Mouse (Mus musculus) MEL (cell line): ENCODE data around the gene Samd14. TPM values are rescaled to one million over a fixed set of nuclear protein-coding genes. Genes with fewer than 3 reads are reported as not detected.

Experiments used
- DNase-seq: peaks from one replicate; pipeline ENCODE4 v3.0.0; 2011; ENCODE audit warnings: low read depth, low spot score
- H3K27ac ChIP-seq: 2 replicates; pipeline ENCODE4 v1.5.1; 2012; ENCODE audit warnings: low read depth, mild to moderate bottlenecking, control low read depth, low read length, moderate library complexity; ENCODE audit not compliant: control insufficient read depth
- H3K27me3 ChIP-seq, 2 experiments: fragments of 150-350 bp in 1 of 2; sonication (generic) in 1 of 2; 2 replicates each; pipeline ENCODE4 v1.6.1; 2012; ENCODE audit warnings: low read length in 2 of 2, mild to moderate bottlenecking in 2 of 2, improper control_type of control experiment in 1 of 2, moderate library complexity in 1 of 2; ENCODE audit not compliant: insufficient read depth in 2 of 2, control insufficient read depth in 1 of 2
- H3K36me3 ChIP-seq, 2 experiments: 2 replicates each; pipeline ENCODE4 v1.6.1; 2012 to 2014; ENCODE audit warnings: low read length in 2 of 2, improper control_type of control experiment in 1 of 2, inconsistent platforms in 1 of 2, mild to moderate bottlenecking in 1 of 2; ENCODE audit not compliant: insufficient read depth in 2 of 2, control insufficient read depth in 1 of 2
- H3K4me1 ChIP-seq, 2 experiments: fragments of 150-350 bp in 1 of 2; sonication (generic) in 1 of 2; 2 replicates each; pipeline ENCODE4 v1.6.1; 2012; ENCODE audit warnings: low read length in 2 of 2, improper control_type of control experiment in 1 of 2, mild to moderate bottlenecking in 1 of 2; ENCODE audit not compliant: insufficient read depth in 2 of 2, control insufficient read depth in 1 of 2
- H3K4me3 ChIP-seq, 2 experiments: fragments of 150-350 bp in 1 of 2; sonication (generic) in 1 of 2; 2 replicates each; pipeline ENCODE4 v1.5.1; 2012; ENCODE audit warnings: low read depth in 2 of 2, low read length in 2 of 2, mild to moderate bottlenecking in 2 of 2, moderate library complexity in 2 of 2, control low read depth in 1 of 2, improper control_type of control experiment in 1 of 2; ENCODE audit not compliant: control insufficient read depth in 1 of 2, insufficient read depth in 1 of 2
- H3K79me2 ChIP-seq: 2 replicates; pipeline ENCODE4 v1.6.1; 2012; ENCODE audit warnings: mild to moderate bottlenecking, low read length, moderate library complexity; ENCODE audit not compliant: control insufficient read depth, poor library complexity, insufficient read depth
- H3K9ac ChIP-seq: 2 replicates; pipeline ENCODE4 v1.6.1; 2012; ENCODE audit warnings: low read depth, mild to moderate bottlenecking, control low read depth, low read length, moderate library complexity; ENCODE audit not compliant: control insufficient read depth, poor library complexity, severe bottlenecking
- H3K9me3 ChIP-seq: fragments of 150-350 bp; sonication (generic); replicated peaks from 2 replicates; pipeline ENCODE4 v1.6.1; 2012; ENCODE audit warnings: mild to moderate bottlenecking, low read length, improper control_type of control experiment, moderate library complexity; ENCODE audit not compliant: insufficient read depth
- GABPA ChIP-seq: IDR thresholded peaks from 2 replicates; pipeline ENCODE4 v1.6.1; 2012; ENCODE audit warnings: low read depth, mild to moderate bottlenecking, inconsistent platforms, low read length, improper control_type of control experiment, moderate library complexity
- KAT2A ChIP-seq: conservative IDR thresholded peaks from 2 replicates; pipeline ENCODE4 v1.6.1; 2012; ENCODE audit warnings: low read depth, low read length, improper control_type of control experiment, inconsistent platforms
- MYB ChIP-seq: IDR thresholded peaks from 2 replicates; pipeline ENCODE4 v1.6.1; 2011; ENCODE audit warnings: mild to moderate bottlenecking, low read depth, low read length, improper control_type of control experiment
- RAD21 ChIP-seq: IDR thresholded peaks from 2 replicates; pipeline ENCODE4 v1.6.1; 2011; ENCODE audit warnings: mild to moderate bottlenecking, low read depth, low read length, improper control_type of control experiment
- SIN3A ChIP-seq: IDR thresholded peaks from 2 replicates; pipeline ENCODE4 v1.6.1; 2012; ENCODE audit warnings: low read length, improper control_type of control experiment, inconsistent platforms
- TAL1 ChIP-seq: IDR thresholded peaks from 2 replicates; pipeline ENCODE4 v1.6.1; 2012; ENCODE audit warnings: mild to moderate bottlenecking, inconsistent platforms, low read length, moderate library complexity, mixed read lengths
- TCF12 ChIP-seq: IDR thresholded peaks from 2 replicates; pipeline ENCODE4 v1.6.1; 2014; ENCODE audit warnings: low read depth, mild to moderate bottlenecking, inconsistent platforms, low read length, improper control_type of control experiment, moderate library complexity
- USF2 ChIP-seq, 2 experiments: IDR thresholded peaks; 2 replicates each; pipeline ENCODE4 v1.6.1; 2011 to 2012; ENCODE audit warnings: improper control_type of control experiment in 2 of 2, low read length in 2 of 2, borderline replicate concordance in 1 of 2, inconsistent platforms in 1 of 2, low read depth in 1 of 2, mild to moderate bottlenecking in 1 of 2; ENCODE audit not compliant: insufficient read depth in 1 of 2
- ZKSCAN1 ChIP-seq: IDR thresholded peaks from 2 replicates; pipeline ENCODE4 v1.6.1; 2012; ENCODE audit warnings: low read depth, mild to moderate bottlenecking, inconsistent platforms, low read length, improper control_type of control experiment, moderate library complexity
- polyA plus RNA-seq, 2 experiments: library from polyadenylated mRNA; stranded (reverse) in 1 of 2; unstranded in 1 of 2; fragments of >175 nt in 1 of 2; fragments of >200 nt in 1 of 2; gene quantifications; 2 replicates each; pipeline versions ENCODE4 v1.2.1 to v1.2.4; 2012; ENCODE audit warnings: low replicate concordance in 2 of 2, low read depth in 1 of 2; ENCODE audit not compliant: insufficient read length in 2 of 2, insufficient read depth in 1 of 2, missing spikeins in 1 of 2
- total RNA-seq: library from RNA; depleted of rRNA; stranded (reverse); fragments of 300-350 nt; gene quantifications from 2 replicates; pipeline ENCODE4 v1.2.3, GENCODE M21; 2012

The Samd14 gene
- total and polyA plus RNA-seq, 3 experiments: 57.6 to 1,219 (median 101) TPM

DNA sequence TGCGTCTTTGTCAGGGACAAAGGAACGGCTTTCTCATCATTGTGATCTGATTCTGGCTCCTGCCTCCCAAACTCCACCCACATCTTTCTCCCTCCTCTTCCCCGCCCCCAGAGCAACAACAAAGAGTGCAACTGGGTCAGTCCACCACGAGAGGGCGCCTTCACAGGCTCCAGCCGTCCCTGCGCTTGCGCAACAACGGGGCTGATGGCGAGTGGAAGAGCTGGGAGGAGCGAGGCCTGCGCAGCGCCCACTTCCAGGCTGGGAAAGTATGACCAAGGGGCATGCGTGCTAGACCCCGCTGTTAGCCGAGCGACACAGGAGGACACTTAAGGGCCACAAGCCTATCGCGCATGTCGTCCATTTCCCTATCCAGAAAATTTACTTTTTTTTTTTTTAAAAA, 30.7 kb upstream of the Samd14 start (continued):
- TF ChIP-seq ZKSCAN1 (no peak), RAD21 (peak; percentile 54)

DNA sequence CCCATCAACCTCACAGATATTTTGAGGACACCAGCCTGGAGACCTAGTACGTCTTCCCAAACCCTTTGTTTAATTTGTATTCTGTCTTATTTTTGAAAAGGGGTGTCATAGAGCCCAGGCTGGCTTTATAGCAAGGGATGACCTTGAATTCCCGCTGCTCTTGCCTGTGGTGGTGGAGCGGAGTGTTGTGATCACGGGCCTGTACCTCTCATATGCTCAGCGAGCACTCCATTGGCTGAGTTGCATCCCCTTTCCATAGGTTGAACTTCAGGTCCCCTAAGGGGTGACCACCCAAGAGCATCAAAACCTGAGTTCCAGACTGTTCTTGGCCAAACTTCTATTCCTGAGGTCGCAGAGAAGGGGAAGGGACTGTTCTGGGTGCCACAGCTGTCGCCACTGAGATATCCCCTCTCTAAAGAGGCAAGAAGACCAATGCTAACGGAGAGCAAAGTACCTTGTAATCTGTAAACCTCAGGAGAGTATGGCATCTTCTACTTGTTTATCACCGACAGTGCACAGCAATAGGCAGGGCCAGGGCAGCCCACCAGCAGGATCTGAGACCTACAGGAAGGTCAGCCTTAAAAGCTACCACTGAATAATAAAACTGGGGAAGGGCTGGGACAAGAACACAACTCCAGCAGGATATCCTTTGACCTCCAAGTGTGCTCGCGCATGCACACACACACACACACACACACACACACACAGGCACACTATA, 30.1 kb upstream of the Samd14 start:
- 0 out of 2 replicates have a peak overlapping the region, but pooled peaks have one; percentile 5 for H3K27ac ChIP-seq

DNA sequence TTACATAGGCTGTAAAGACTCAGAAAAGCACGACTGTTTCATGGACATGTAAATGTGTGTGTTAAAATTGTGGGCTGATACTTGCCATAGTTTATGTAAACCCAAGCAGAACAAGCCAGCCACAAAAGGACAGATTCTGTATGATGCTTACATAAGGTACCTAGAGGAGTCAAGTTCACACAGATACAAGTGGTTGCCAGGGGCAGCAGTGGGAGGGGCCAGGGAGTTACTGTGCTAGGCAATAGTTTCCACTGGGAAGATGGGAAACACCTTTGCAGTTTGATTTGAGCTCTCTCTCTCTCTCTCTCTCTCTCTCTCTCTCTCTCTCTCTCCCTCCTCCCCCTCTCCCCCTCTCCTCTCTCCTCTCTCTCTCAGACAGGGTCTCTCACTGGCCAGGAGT, 24.5 kb upstream of the Samd14 start:
- DNase-seq: peak; percentile 29
- no peak for TF ChIP-seq TCF12
- Histone ChIP-seq H3K4me1 (peaks cover 13 to 24% of the 10 kb centered on the region in 2 experiments), H3K9me3 (no peaks in the 10 kb centered on the region), H3K27me3 (no peaks in the 10 kb centered on the region), H3K79me2 (peaks cover 3% of the 10 kb centered on the region), H3K9ac (no peak overlapping the region), H3K36me3 (peaks cover 0 to 20% of the 10 kb centered on the region in 2 experiments; a peak in 2 of 4 replicates), H3K4me3 (no peak overlapping the region), H3K27ac (no peak overlapping the region)

More for the DNA sequence above, 30.1 kb upstream of the Samd14 start:
- peak overlapping the region; percentile 58 for H3K9ac ChIP-seq
- no peaks in the 10 kb centered on the region for H3K79me2 ChIP-seq
- no peaks in the 10 kb centered on the region for H3K27me3 ChIP-seq
- peaks cover 0 to 11% of the 10 kb centered on the region in 2 experiments; a peak in 2 of 4 replicates for H3K36me3 ChIP-seq
- H3K4me3 ChIP-seq: peak overlapping the region; percentile 42 to 50
- H3K4me1 ChIP-seq: peaks cover 2 to 8% of the 10 kb centered on the region in 2 experiments; a peak in 3 of 4 replicates
- H3K9me3 ChIP-seq: no peaks in the 10 kb centered on the region
- DNase-seq: peak; percentile 28
- TF ChIP-seq GABPA: no peak
- peak; percentile 30; the same call in 1 of the 2 replicates for TF ChIP-seq TAL1
- TF ChIP-seq USF2 (IDR thresholded peaks at IDR 0.05; ENCODE audit: borderline replicate concordance in 1 of 2, insufficient read depth in 1 of 2, low read depth in 1 of 2, low read length in 2 of 2): no peak
- TF ChIP-seq RAD21: no peak
- TF ChIP-seq SIN3A: no peak

DNA sequence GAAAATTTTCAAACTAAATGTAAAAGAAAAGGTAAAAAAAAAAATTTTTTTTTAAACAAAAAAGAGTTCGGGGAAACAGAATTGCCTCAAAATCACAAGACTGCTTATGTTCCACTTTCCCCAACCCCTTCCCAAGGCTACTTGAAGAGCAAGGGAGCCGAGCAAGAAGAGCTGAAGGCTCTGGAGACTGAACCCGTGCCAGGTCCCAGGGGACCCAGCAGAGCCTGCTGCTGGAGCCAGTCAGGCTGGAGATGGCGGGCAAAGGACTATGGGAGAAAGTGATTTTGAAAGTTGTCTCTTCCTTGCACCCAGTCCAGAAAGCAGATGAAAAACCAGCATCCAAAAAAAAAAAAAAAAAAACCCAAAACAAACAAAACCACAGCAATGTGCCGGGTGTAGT, 23.9 kb upstream of the Samd14 start:
- no peak for TF ChIP-seq KAT2A
- TF ChIP-seq MYB: no peak
- H3K36me3 ChIP-seq: peaks cover 0 to 22% of the 10 kb centered on the region in 2 experiments; a peak in 2 of 4 replicates

More for the DNA sequence above, 23.9 kb upstream of the Samd14 start:
- no peaks in the 10 kb centered on the region for H3K27me3 ChIP-seq
- no peak overlapping the region for H3K4me3 ChIP-seq
- DNase-seq: no peak
- no peaks in the 10 kb centered on the region for H3K9me3 ChIP-seq
- H3K9ac ChIP-seq: no peak overlapping the region
- peaks cover 10% of the 10 kb centered on the region for H3K79me2 ChIP-seq
- H3K4me1 ChIP-seq: peaks cover 13 to 26% of the 10 kb centered on the region in 2 experiments
- H3K27ac ChIP-seq: no peak overlapping the region
